Mouse (Mus musculus) A20 (cell line): ENCODE measurements around the gene Mgrn1.
A peak's percentile ranks its signal among the peaks of the same experiment; 100 is the strongest.

ENCODE experiments used
- DNase-seq: peaks from one replicate; pipeline ENCODE4 v3.0.0-alpha.2; 2011; ENCODE audit warnings: low read depth, low spot score

Gene Mgrn1

GRCm38 (mm10) chr16:4878192-4878885 is 7.7 kb upstream of the Mgrn1 start:
- DNase-seq: peak; percentile 35

DNA sequence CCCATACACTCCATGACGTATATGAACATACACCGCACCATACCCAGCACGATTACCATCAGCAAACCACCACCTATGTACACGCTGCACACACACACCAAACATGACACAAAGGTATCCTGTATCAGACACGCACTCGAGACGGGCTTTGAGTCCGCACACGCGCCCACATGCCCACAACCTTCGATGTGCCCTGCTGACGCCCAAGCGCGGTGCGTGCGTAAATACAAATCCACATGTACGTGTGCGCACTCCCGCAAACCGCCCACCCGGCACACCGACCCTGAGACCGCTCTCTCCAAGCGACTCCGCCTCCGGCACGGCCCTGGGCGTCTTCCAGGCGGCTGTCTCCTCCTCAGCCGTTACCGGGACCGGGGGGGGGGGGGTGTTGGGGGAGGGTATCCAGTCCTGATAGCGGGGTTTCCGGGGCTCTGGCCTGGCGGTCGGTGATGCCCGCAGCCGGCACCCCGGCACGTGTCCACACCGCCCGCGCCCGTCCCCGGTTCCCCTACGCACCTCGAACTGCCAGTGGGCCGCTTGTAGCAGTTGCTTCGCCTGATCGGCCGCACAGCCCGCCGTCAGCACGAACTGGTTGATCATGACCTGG is 6.8 kb upstream of the Mgrn1 start:
- DNase-seq: peak; percentile 64

DNA sequence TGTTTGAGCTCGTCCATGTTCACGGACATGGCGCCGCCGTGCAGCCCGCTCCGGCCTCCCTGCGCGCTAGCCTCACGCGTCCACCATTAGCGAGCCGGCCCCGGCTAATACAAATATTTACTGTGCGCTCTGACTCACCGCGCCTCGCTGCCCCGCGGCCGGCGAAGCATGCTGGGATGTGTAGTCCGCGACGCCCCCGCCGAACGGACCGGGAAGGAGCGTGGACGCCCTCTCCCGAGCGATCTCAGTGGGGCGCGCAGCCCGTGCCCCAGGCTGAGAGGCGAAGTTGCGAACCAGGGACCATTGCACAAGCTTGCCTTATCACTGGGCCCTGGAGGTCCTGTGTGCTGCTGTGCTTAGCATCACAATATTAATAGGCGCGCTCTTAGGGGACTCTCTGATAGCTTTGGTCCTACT is 6.3 kb upstream of the Mgrn1 start:
- peak; percentile 93 for DNase-seq

GRCm38 (mm10) chr16:4880136-4880825 is 5.8 kb upstream of the Mgrn1 start, which contains the start of gene Ubald1:
TSS of gene Ubald1 (minus strand) at chr16:4880315.
- peak; percentile 99 for DNase-seq

DNA sequence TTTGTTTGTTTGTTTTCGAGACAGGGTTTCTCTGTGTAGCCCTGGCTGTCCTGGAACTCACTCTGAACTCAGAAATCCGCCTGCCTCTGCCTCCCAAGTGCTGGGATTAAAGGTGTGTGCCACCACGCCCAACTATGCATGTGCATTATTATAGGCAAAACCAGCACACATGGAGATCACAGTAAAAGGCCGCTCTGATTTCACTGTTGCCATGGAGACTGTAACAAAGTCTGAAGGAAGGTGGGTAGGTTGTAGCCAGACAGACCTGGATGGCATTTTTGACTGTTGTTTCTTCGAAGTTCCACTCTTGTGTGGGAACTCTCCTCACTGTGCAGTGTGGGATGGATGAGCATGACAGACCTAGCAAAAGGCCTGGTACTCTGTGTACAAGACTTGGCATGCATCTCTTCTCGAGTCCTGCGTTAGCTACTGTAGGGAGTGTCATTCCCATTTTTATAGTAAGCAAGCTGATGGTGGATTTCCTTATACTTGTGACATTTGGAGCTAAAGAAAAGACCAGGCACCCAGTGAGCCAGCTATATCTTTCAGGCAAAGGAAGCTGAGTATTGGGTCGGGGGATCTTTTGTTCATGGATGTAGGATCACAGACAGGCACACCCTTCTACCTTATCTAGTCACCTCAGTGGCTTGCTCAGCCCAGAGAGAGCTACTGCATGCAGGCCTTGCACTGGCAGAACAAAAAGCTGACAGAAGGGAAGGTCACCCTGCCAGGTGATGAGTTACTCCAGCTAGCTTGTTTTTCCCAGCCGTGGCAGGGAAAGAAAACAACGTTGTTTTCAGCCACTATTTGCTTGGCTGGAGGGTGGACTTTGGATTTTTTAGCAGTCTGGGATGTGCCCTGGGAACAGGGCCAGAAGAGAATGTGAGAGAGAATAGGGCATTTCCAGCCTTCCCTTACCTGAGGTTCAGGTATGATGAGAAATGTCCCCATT is 4.4 kb upstream of the Mgrn1 start:
- peak; percentile 36 for DNase-seq

GRCm38 (mm10) chr16:4884930-4885329 is 1.1 kb upstream of the Mgrn1 start:
- DNase-seq: no peak

DNA sequence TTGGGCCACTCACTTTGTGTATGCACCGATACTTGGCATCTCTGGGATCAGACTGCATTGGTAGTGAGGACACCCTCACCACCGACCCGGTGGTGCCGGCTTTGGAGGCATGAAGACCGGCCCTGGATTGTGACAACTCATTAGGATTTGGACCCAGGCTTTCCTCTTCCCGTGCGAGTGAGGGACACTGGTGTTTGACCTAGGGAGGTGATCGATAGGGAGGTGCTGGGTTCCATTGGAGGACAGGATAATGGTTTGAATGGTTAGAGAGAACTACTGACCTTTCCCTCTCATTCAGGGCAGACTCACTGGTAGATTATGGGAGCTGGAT is 606 bp downstream of the Mgrn1 start:
- DNase-seq: no peak

DNA sequence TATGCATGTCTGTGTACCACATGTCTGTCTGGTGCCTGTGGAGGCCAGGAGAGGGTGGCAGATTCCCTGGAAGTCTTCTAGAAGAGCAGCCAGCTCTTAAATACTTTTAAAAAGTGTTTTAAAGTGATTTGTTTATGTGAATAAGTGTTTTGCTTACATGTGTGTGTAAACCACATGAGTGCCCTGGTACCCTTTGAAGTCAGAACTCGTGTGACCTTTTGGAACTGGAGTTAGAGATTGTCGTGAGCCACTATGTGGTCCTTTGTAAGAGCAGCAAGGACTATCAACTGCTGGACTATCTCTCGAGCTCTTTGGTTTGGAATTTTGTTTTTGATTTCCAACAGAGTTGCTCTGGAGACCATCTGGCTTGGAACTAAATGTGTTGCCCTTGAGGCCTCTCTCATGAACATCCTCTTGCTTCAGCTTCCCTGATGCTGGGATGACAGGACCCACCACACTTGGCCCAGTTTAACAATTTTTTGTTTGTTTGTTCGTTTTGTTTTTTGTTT is 4.2 kb downstream of the Mgrn1 start:
- no peak for DNase-seq

- no peak for DNase-seq
Measured at GRCm38 (mm10) chr16:4892171-4892570, 6.1 kb downstream of the Mgrn1 start.

DNA sequence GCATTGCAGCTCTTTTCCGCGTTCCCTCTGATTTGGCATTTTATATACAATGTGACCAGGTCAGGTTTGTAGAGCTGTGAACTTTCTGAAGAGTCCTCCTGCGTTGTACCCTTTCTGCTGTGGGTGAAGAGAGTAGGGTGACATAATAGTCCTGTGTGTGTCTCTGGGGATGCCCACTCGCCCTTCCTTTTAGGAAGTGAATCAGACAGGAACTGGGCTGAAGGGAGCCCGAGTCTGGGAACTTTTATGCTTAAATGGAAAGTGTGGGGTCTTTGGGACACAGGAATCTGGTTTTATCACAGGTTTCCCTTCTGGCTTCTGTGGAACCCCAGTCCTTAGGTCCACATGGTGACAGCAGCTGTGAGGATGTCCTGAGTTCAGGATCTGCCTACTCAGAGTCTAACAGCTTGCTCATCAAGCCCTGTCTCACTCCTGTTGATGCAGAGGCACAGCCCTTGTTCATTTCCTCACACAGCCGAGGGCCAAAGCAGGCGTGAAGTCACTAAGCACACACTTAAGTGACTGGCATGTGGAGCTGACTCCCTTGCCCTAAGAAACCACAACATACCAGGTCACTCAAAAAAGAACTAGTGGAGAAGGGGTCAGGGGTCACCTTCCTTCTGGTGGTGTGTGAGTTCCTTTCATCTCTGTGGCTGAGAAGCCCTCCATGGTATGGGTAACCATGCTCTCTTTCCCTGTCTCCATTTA is 8.3 kb downstream of the Mgrn1 start:
- no peak for DNase-seq

DNA sequence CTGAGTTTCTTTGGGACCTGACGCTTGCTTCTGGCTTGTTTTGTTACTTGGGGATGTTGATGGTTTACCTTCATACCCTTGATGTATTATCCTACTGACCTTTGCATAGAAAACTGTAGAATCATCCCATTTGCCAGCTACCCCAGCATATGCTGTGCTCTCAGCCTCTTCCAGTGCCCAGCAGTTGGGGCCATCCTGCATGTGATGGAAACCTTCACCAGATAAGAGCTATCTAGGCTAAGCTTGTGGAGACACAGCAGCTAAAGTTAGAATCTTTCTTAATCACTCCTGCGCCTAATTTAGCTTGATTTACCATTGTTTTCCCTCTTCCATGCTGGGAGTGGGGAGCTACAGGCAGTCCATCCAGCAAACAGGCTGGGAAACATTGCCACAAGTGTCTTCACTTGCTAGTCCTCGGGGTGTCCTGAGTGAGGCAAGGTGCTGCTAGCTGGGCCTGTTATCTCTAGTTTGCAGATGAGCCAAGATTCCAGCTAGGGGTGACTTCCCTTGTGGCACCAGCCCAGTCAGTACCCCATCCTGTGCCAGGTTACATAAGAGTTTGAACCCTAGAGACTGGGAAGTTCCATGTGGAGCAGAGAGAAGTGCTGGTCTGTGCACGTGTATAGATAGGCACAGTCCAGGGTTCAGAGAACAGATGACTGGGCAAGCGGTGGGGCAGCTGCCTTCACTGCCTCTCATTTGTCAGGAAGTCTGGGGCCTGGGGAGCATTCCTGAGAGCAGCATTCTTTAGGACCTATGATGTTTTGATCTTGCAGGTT is 10.4 kb downstream of the Mgrn1 start:
- DNase-seq: no peak

DNA sequence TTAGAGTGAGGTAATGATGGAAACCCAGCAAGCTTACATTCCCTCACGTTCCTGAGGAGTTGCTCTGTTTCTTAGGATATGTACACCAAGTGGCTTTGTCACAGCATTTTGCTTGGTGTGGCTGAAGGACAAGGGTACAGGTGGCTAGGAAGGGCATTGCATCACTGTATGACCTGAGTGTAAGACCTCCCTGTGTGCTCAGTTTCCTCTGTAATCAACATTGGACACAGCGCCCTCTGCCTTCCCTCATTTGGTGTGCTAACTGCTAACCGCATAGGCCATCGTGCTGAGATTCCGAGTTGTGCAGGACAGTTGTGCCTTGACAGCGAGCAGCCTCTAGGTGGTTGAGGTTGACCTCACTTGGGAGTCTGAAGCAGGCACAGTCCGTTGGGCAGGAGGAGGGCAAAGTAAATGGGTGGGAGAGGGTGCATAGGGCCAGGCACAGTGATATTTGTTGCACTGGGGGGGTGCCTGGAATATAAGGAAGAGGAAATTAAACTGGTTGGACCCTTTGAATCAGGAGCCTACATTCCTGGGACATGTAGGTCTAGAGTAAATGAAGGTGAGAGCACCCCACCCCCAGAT is 11.2 kb downstream of the Mgrn1 start:
- peak; percentile 49 for DNase-seq

GRCm38 (mm10) chr16:4898881-4899280 is 12.8 kb downstream of the Mgrn1 start:
- peak; percentile 89 for DNase-seq

DNA sequence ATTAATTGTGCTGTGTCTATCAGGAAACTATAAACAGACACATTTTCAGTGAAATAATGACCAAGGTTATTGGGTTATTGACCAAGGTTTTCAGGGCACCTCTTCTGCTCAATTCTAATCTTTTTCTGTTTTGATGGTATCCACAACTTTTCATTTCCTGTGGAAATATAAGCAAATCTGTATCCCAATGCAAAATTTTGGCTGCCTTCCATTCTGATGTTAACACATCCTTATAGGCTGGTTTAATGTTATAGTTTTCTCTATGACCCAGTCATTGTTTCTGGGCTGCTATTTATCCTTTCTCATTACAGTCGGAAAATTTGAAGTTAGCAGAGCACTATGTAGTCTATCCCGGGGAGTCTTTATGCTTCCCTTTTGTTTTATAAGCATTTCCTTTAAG is 13.7 kb downstream of the Mgrn1 start:
- no peak for DNase-seq

DNA sequence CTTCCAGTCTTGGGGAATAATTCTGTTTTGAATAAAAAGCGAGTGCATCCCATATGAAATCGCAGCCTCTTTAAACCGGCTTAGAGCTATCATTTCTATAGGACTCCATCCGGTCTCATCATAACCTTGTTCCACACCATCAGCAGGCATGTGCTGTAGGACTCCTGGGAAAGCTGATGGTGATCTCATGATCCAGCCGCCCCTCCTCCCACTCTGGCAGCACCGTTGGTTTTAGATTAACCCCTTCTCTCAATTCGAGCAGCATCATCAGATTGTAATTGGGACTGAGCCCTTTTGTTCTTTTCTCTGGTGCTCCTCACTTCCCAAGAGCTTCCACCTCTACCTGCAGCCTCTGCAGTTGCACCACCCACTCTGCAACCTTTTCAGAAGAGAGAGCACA is 15.1 kb downstream of the Mgrn1 start:
- no peak for DNase-seq

DNA sequence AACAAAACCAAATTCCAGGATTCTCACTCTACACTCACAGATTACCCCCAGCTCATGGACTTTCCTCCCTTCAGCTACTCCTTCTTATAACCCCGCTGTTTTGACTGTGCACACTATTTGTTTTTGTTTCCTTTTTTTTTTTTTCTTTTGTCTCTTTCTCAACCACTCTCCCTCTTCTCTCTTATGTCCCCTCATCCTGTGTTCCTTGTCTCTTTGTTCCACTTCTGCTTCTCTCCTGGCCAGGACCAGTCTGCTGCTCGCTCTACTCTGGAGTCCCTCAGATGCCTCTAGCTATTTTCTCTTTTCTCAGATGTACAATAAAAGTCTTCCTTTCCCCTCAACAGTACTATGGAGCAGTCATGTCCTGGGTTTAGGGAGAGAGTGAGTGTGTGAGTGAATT is 16.3 kb downstream of the Mgrn1 start:
- DNase-seq: no peak

- no peak for DNase-seq
Measured at GRCm38 (mm10) chr16:4903491-4904102, 17.5 kb downstream of the Mgrn1 start.

DNA sequence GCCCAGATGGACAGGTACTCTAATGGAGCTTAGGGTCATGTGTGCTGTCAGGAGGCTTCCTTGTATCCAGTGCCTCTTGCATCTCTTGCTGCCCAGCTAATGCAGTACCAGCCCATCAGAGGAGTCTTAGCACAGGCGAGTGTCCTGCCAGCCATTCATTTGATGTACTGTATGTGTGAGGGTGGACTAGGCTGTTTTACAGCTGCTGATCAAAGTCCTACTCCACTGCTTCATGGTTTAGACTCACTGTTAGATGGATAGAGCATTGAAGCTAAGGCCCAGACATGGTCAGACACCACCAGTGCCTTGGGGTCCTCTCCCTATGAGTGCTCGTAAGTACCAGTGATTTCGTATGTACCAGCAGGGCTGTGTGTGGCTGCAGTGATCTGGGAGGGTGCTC is 18.8 kb downstream of the Mgrn1 start:
- no peak for DNase-seq

GRCm38 (mm10) chr16:4905591-4905990 is 19.5 kb downstream of the Mgrn1 start:
- DNase-seq: no peak
